Comparison of ENCODE assay signal across 20 mouse cellular contexts in genomic region chr4:87566616-87567015, GRCm38 (mm10).
DNase-seq lines count a peak whose midpoint lies in the region; ATAC-seq and TF ChIP-seq lines count a peak whose summit lies in the region.
"Had no signal": no experiment of that assay in that cellular context is flagged by ENCODE, and none has a peak within 500 bp of the region (broad histone marks: within the 10 kb centered on the region; RNA-seq: fewer than 3 reads in every experiment).

No protein-coding gene starts in this region.

- no peaks in the 10 kb centered on the region for H3K27me3 ChIP-seq in forebrain, embryonic 14.5 days (replicated peaks; ENCODE audit: control insufficient read depth, insufficient read depth, low read length)
- no peaks in the 10 kb centered on the region for H3K27me3 ChIP-seq in forebrain, embryonic 15.5 days
- no peaks in the 10 kb centered on the region for H3K27me3 ChIP-seq in lung, embryonic 14.5 days (ENCODE audit: insufficient read depth, low read length)
- no peaks in the 10 kb centered on the region for H3K27me3 ChIP-seq in kidney, adult 2 months (replicated peaks; ENCODE audit: control insufficient read depth, insufficient read depth, low read length)
- H3K27me3 ChIP-seq: embryonic facial prominence, embryonic 15.5 days; heart, embryonic 13.5 days; midbrain, embryonic 12.5 days had no signal

- no peak overlapping the region for H3K4me3 ChIP-seq in forebrain, embryonic 14.5 days (ENCODE audit: low read depth, low read length)
- no peak overlapping the region for H3K4me3 ChIP-seq in forebrain, embryonic 15.5 days
- no peak overlapping the region for H3K4me3 ChIP-seq in lung, embryonic 14.5 days (ENCODE audit: low read depth, low read length)
- no peak overlapping the region for H3K4me3 ChIP-seq in kidney, adult 2 months (ENCODE audit: insufficient read depth, low read depth, low read length)
- H3K4me3 ChIP-seq: embryonic facial prominence, embryonic 15.5 days; heart, adult 2 months; heart, embryonic 13.5 days; midbrain, embryonic 12.5 days had no signal

- H3K9ac ChIP-seq in forebrain, embryonic 14.5 days (ENCODE audit: low read length): no peak overlapping the region
- H3K9ac ChIP-seq in forebrain, embryonic 15.5 days (replicated peaks): no peak overlapping the region
- no peak overlapping the region for H3K9ac ChIP-seq in lung, embryonic 14.5 days
- H3K9ac ChIP-seq: embryonic facial prominence, embryonic 15.5 days; heart, embryonic 13.5 days; midbrain, embryonic 12.5 days had no signal

- DNase-seq in forebrain, embryonic 14.5 days (ENCODE audit: low spot score): peak; percentile 11
- DNase-seq in lung, embryonic 14.5 days: peak; percentile 35
- DNase-seq in lung, postnatal 36 days: no peak
- peak; percentile 68 for DNase-seq in adrenal gland, adult 8-10 months
- peak; percentile 15 for DNase-seq in brain, embryonic 14.5 days (ENCODE audit: low read depth)
- no peak for DNase-seq in kidney, adult 2 months
- DNase-seq: cerebellum, adult 8-10 months; gastrocnemius, postnatal 25 days; heart, adult 2 months; heart, postnatal 14 days; lung, postnatal 14 days; right cerebral cortex, postnatal 14 days; spleen, adult 18-20 months had no signal

- no peak for ATAC-seq in forebrain, embryonic 14.5 days
- no peak for ATAC-seq in forebrain, embryonic 15.5 days (replicated peaks)
- no peak for ATAC-seq in lung, embryonic 14.5 days (ENCODE audit: insufficient read depth)
- ATAC-seq: CD4-positive, CD25-positive, alpha-beta regulatory T cell, adult 4 months; hindbrain, postnatal 0 days; intestine, postnatal 0 days had no signal

- H3K36me3 ChIP-seq in forebrain, embryonic 14.5 days (ENCODE audit: control insufficient read depth, insufficient read depth, low read length): no peaks in the 10 kb centered on the region
- no peaks in the 10 kb centered on the region for H3K36me3 ChIP-seq in forebrain, embryonic 15.5 days
- H3K36me3 ChIP-seq in lung, embryonic 14.5 days (ENCODE audit: insufficient read depth): no peaks in the 10 kb centered on the region
- no peaks in the 10 kb centered on the region for H3K36me3 ChIP-seq in kidney, adult 2 months (ENCODE audit: control insufficient read depth, insufficient read depth, low read length)
- H3K36me3 ChIP-seq: embryonic facial prominence, embryonic 15.5 days; heart, embryonic 13.5 days; midbrain, embryonic 12.5 days had no signal

- no peak for TF ChIP-seq CTCF in lung, embryonic 14.5 days (IDR thresholded peaks at IDR 0.05; ENCODE audit: low read depth)
- TF ChIP-seq CTCF in brain, embryonic 14.5 days (IDR thresholded peaks at IDR 0.05; ENCODE audit: borderline replicate concordance, extremely low read depth, insufficient read depth, insufficient read length): no peak
- TF ChIP-seq CTCF in kidney, adult 2 months (conservative IDR thresholded peaks at IDR 0.05; ENCODE audit: insufficient read depth, insufficient read length, low read depth, low read length): no peak

- H3K4me2 ChIP-seq in forebrain, embryonic 14.5 days (ENCODE audit: low read length): no peak overlapping the region
- H3K4me2 ChIP-seq in forebrain, embryonic 15.5 days (replicated peaks): no peak overlapping the region
- no peak overlapping the region for H3K4me2 ChIP-seq in lung, embryonic 14.5 days
- H3K4me2 ChIP-seq: embryonic facial prominence, embryonic 15.5 days; heart, embryonic 13.5 days; midbrain, embryonic 12.5 days had no signal

- no peaks in the 10 kb centered on the region for H3K4me1 ChIP-seq in forebrain, embryonic 14.5 days (ENCODE audit: control insufficient read depth, insufficient read depth, low read length)
- peaks cover 9% of the 10 kb centered on the region for H3K4me1 ChIP-seq in forebrain, embryonic 15.5 days
- H3K4me1 ChIP-seq in lung, embryonic 14.5 days (ENCODE audit: insufficient read depth): no peaks in the 10 kb centered on the region
- H3K4me1 ChIP-seq in kidney, adult 2 months (ENCODE audit: control insufficient read depth, insufficient read depth, low read length): no peaks in the 10 kb centered on the region
- H3K4me1 ChIP-seq: embryonic facial prominence, embryonic 15.5 days; midbrain, embryonic 12.5 days had no signal

- no peak overlapping the region for H3K27ac ChIP-seq in forebrain, embryonic 14.5 days (ENCODE audit: low read depth, low read length)
- H3K27ac ChIP-seq in forebrain, embryonic 15.5 days (replicated peaks): no peak overlapping the region
- H3K27ac ChIP-seq in lung, embryonic 14.5 days (ENCODE audit: low read depth): no peak overlapping the region
- H3K27ac ChIP-seq in kidney, adult 2 months (ENCODE audit: insufficient read depth, low read depth, low read length): no peak overlapping the region
- H3K27ac ChIP-seq: embryonic facial prominence, embryonic 15.5 days; heart, adult 2 months; heart, embryonic 13.5 days; hindbrain, postnatal 0 days; midbrain, embryonic 12.5 days had no signal

- no peak for TF ChIP-seq POLR2A in brain, embryonic 14.5 days (IDR thresholded peaks at IDR 0.05; ENCODE audit: borderline replicate concordance, extremely low read depth, insufficient read depth, insufficient read length, poor library complexity, severe bottlenecking)
- no peak for TF ChIP-seq POLR2A in kidney, adult 2 months (IDR thresholded peaks at IDR 0.05; ENCODE audit: low read depth, low read length)

- WGBS in forebrain, embryonic 14.5 days: 68% methylated on average over 2 of the region's 2 CpGs
- 72% methylated on average over 2 of the region's 2 CpGs for WGBS in forebrain, embryonic 15.5 days
- WGBS in lung, embryonic 14.5 days: 69% methylated on average over 2 of the region's 2 CpGs
- 82% methylated on average over 2 of the region's 2 CpGs for WGBS in kidney, adult 2 months

- no peaks in the 10 kb centered on the region for H3K9me3 ChIP-seq in forebrain, embryonic 14.5 days (replicated peaks; ENCODE audit: control insufficient read depth, low read length)
- no peaks in the 10 kb centered on the region for H3K9me3 ChIP-seq in forebrain, embryonic 15.5 days
- H3K9me3 ChIP-seq in lung, embryonic 14.5 days (ENCODE audit: low read depth, low read length): no peaks in the 10 kb centered on the region
- H3K9me3 ChIP-seq: embryonic facial prominence, embryonic 15.5 days; heart, embryonic 13.5 days had no signal

Comparison
In these comparisons a context has a peak if more than half of its experiments do, and no peak if none do; other contexts are left out.
1. DNase-seq: peak in forebrain, embryonic 14.5 days (single experiment), lung, embryonic 14.5 days (single experiment), adrenal gland, adult 8-10 months (single experiment) and brain, embryonic 14.5 days (single experiment); none in lung, postnatal 36 days (single experiment) and kidney, adult 2 months (single experiment).